Mouse (Mus musculus): ENCODE measurements around the gene Cebpb.

The Cebpb gene

DNA sequence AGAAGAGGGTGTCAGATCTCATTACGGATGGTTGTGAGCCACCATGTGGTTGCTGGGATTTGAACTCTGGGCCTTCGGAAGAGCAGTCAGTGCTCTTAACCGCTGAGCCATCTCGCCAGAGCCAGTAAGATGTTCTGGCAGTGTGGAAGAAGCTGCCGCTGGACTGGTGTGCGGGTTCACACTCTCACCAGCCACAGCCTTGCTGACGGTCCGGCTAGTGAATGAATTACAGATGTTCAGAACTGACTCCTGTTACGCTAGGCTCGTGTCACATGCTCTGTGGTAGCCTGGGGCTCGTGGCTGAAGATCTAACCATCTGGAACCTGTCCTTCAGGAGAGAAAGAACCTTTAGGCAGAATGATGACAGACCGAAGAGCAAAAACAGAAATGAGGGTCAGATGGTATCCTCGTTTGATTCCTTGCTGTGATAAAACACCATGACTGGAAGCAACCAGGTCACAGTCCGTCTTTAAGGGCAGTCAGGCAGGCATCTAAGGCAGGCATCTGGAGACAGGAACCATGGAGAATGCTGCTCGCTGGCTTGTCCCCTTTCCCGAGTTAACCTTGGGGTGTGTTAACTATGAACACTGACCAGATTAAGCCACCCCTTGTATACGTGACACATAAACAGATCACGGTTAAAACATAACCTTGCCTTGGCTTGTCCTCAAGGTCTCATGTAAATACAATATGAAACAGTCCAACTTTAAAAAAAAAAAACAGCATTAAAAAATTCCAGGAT lies 22.6 kb upstream of the Cebpb start:
- no peak for DNase-seq (ENCODE audit: low read depth)

DNA sequence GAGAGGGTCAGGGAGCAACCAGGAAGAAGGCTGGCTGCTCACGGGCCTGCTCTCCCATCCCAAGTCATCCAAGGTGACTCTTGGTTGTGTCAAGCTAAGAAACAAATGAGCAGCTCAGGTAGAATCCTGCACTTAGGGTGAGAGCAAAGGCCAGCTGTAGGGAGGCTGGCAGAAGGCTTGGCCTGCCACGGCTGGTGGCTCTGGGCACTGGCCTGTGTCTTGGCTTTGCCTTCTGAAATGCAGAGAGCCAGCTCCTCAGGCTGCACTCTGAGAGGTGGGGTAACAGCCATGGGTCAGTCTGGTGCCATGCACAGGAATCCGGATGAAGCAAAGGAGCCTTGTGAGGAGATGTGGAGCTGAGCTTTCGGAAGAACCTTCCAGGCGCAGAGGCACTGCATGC lies 20.3 kb upstream of the Cebpb start:
- DNase-seq (ENCODE audit: low read depth): no peak

DNA sequence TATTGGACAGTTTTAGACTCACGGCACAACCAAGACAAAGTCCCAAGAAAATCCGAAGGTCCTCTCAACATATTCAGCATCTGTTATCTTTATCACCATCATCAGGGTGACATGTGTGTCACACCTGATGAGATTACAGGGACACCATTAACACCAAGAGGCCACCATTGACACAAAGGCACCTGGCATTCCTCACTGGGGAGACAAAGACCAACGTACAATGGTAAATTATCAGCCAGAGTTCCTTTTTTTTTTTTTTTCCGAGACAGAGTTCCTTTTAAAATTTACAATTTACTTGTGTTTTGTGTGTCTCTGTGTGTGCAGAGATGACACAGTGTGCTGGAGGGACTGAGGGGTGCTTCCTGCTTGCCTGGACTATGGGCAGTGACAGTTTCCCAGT lies 19.3 kb upstream of the Cebpb start:
- DNase-seq (ENCODE audit: low read depth): no peak

GRCm38 (mm10) chr2:167671101-167671633 lies 17.5 kb upstream of the Cebpb start:
- DNase-seq (ENCODE audit: low read depth): no peak

DNA sequence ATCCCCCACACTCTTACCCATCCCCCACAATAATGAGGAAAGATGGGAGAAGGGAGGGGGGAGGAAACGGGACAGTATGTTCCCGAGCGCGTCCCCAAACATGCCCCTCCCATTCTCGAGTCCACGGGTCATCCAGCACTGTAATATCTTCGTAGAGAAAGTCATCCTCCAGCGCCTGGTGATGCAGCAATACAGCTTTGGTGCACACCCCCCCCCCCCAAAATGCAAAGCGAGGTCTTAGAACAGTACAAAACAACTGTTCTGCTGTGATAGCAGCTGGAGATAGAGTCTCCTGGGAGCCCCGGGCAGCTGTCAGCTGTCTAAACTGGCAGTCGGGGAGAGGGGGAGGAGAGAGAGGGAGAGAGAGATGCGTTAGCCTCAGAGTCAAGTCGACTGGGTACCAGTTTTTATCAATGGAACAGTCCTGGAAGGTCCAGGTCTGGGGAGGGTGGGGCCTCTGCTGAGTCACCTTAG lies 16.5 kb upstream of the Cebpb start:
- DNase-seq (ENCODE audit: low read depth): no peak

GRCm38 (mm10) chr2:167675120-167675909 lies 13.4 kb upstream of the Cebpb start:
- DNase-seq (ENCODE audit: low read depth): no peak

GRCm38 (mm10) chr2:167678600-167678999 lies 10.1 kb upstream of the Cebpb start:
- no peak for DNase-seq (ENCODE audit: low read depth)

DNA sequence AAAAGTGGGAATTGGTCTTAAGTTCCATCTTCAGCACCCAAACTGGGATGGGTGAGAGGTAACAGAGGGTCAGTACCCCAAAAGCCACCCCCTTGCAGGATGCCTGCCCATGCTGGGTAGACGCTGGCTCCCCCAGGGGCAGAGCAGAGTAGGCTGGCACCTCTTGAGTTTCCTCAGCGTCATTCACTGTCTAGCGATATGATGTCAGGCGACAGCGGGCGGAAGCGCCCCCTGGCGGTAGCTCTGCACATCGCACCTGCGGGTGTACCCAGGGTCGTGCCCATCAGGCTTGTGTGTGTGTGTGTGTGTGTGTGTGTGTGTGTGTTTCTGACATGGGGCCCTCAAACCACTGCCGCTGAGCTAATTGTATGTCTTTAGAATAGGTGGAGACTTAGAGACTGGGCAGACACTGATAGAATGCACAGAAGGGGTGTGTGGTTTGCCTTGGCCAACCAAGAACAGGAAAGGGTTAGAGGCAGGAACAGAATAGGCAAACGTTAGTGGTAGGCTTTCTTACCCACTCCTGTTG lies 8.7 kb upstream of the Cebpb start:
- DNase-seq (ENCODE audit: low read depth): no peak

- DNase-seq (ENCODE audit: low read depth): no peak
Measured at GRCm38 (mm10) chr2:167680657-167681056, 8.1 kb upstream of the Cebpb start.

GRCm38 (mm10) chr2:167683721-167684120 lies 5.0 kb upstream of the Cebpb start:
- no peak for DNase-seq (ENCODE audit: low read depth)

GRCm38 (mm10) chr2:167685137-167685536 lies 3.6 kb upstream of the Cebpb start:
- DNase-seq (ENCODE audit: low read depth): no peak

DNA sequence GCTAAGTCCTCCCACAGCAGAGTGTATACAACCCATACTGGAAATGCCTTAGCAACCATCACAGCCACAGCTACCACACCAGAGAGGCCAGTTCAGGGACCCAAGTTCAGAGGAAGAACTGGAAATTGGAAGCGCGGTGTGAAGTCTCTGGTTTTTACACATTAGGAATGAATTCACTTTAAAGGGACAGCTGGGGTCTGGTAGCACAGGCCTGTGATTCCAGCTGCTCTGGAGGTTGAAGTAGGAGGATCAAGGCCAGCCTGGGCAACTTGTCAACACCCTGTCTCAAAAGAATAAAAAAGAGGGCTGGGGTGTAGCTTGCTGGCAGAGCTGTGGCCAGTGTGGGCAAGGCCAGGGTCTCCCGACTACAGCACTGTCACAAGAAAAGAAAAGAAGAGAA lies 2.9 kb upstream of the Cebpb start:
- no peak for DNase-seq (ENCODE audit: low read depth)

GRCm38 (mm10) chr2:167686382-167687249 lies 2.1 kb upstream of the Cebpb start:
- DNase-seq (ENCODE audit: low read depth): no peak

DNA sequence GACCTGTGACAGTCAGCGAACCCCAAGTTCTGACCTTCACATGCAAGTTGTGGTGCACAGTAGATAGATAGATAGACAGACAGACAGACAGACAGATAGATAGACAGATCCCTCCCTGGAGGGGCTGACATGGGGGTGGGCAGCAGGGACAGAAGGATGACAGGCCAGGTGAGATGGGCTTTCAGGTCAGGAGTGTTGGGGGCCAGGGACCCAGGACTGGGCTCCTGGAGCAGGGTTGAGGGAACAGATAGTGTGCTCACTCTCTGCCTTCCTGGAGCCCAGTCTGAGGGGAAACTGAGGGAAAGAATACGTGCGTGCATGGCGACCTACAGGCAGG lies 1.5 kb upstream of the Cebpb start:
- no peak for DNase-seq (ENCODE audit: low read depth)

DNA sequence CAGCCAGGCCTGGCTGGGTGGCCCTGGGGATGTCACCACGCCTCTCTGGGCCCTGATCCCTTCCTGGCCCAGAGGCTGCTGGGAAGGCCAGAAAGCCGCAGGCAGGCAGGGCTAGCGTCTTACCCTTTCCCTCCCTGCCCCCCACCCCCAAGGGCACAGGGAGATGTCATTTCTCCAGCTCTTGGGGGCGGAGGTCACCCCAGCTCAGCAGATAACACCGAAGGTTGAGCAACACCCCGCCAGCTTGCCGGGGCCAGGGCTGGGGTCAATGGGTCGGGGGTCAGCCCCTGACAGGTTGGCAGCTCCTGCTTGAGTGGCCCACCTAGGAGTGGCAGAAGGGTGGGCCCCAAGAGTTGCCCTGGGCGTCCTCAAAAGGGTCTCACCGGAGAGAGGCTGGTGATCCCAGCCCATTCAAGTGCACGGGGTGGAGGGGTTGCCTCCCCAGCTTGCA lies 1.0 kb upstream of the Cebpb start:
- DNase-seq (ENCODE audit: low read depth): no peak

GRCm38 (mm10) chr2:167688126-167688497 lies 603 bp upstream of the Cebpb start:
- no peak for DNase-seq (ENCODE audit: low read depth)

DNA sequence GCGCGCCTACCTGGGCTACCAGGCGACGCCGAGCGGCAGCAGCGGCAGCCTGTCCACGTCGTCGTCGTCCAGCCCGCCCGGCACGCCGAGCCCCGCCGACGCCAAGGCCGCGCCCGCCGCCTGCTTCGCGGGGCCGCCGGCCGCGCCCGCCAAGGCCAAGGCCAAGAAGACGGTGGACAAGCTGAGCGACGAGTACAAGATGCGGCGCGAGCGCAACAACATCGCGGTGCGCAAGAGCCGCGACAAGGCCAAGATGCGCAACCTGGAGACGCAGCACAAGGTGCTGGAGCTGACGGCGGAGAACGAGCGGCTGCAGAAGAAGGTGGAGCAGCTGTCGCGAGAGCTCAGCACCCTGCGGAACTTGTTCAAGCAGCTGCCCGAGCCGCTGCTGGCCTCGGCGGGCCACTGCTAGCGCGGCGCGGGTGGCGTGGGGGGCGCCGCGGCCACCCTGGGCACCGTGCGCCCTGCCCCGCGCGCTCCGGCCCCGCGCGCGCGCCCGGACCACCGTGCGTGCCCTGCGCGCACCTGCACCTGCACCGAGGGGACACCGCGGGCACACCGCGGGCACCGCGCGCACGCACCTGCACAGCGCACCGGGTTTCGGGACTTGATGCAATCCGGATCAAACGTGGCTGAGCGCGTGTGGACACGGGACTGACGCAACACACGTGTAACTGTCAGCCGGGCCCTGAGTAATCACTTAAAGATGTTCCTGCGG lies 945 bp downstream of the Cebpb start, which contains the start of gene Tmem189:
Tmem189 (minus strand) TSS at position 322 of the 718 bp plus-strand sequence.
- no peak for DNase-seq (ENCODE audit: low read depth)

DNA sequence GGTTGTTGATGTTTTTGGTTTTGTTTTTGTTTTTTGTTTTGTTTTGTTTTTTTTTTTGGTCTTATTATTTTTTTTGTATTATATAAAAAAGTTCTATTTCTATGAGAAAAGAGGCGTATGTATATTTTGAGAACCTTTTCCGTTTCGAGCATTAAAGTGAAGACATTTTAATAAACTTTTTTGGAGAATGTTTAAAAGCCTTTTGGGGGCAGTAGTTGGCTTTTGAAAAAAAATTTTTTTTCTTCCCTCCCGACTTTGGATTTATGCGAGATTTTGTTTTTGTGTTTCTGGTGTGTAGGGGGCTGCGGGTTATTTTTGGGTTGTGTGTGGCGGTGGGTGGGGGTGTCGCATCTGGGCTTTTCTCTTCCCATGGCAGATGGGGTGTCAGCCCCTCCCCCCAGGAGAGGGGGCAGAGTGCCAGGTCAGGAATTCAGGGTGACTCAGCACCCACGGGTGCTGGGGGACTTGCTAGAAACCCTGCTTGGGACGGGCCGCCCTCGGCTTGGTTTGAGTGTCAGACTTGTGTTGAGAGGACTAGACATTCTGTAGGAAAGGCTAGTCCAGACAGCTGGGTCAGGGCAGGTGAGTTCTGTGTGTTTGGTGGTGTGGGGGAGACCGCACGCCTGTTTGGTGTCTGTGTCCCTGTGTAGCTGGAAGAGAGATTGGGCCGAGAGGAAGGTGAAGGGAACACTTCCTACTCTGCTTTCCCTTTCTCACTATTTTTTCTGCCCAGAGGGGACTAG lies 1.7 kb downstream of the Cebpb start:
- DNase-seq (ENCODE audit: low read depth): no peak

GRCm38 (mm10) chr2:167690962-167691311 lies 2.2 kb downstream of the Cebpb start:
- no peak for DNase-seq (ENCODE audit: low read depth)

- no peak for DNase-seq (ENCODE audit: low read depth)
Measured at GRCm38 (mm10) chr2:167691410-167691809, 2.7 kb downstream of the Cebpb start.
